Mouse (Mus musculus) stomach, embryonic 14.5 days (tissue): ENCODE measurements around the gene Prrc2b. TPM values are rescaled to one million over a fixed set of nuclear protein-coding genes. Genes with fewer than 3 reads are reported as not detected.

Source experiments
- ATAC-seq: fragments of 200-750 bp; cut with Nextera tagmentation; 2 replicates; pipeline ENCODE4 v1.8.0; 2017; ENCODE audit warnings: low read depth, moderate TSS enrichment; ENCODE audit not compliant: insufficient number of reproducible peaks, insufficient read depth, low FRiP score
- H3K27ac ChIP-seq: fragments of 300-500 bp; sonication (generic); 2 replicates; pipeline ENCODE4 v1.5.1; 2014; ENCODE audit warnings: mild to moderate bottlenecking, low read length, moderate library complexity, mixed read lengths
- H3K27me3 ChIP-seq: fragments of 300-500 bp; sonication (generic); 2 replicates; pipeline ENCODE4 v1.6.1; 2014; ENCODE audit warnings: low read length, control low read depth, mixed read lengths; ENCODE audit not compliant: control insufficient read depth, insufficient read depth
- H3K36me3 ChIP-seq: fragments of 300-500 bp; sonication (generic); 2 replicates; pipeline ENCODE4 v1.6.1; 2014; ENCODE audit warnings: mild to moderate bottlenecking, control low read depth, low read length, moderate library complexity, mixed read lengths; ENCODE audit not compliant: control insufficient read depth, insufficient read depth
- H3K4me1 ChIP-seq: fragments of 300-500 bp; sonication (generic); 2 replicates; pipeline ENCODE4 v1.6.1; 2014; ENCODE audit warnings: low read length, control low read depth, mixed read lengths; ENCODE audit not compliant: control insufficient read depth, insufficient read depth
- H3K4me2 ChIP-seq: fragments of 300-500 bp; sonication (generic); replicated peaks from 2 replicates; pipeline ENCODE4 v1.6.1; 2014; ENCODE audit warnings: low read depth, low read length, control low read depth
- H3K4me3 ChIP-seq: fragments of 300-500 bp; sonication (generic); 2 replicates; pipeline ENCODE4 v1.5.1; 2014; ENCODE audit warnings: low read depth, low read length, control low read depth
- H3K9ac ChIP-seq: fragments of 300-500 bp; sonication (generic); replicated peaks from 2 replicates; pipeline ENCODE4 v1.6.1; 2014; ENCODE audit warnings: low read depth, mild to moderate bottlenecking, control low read depth, low read length, moderate library complexity, mixed read lengths
- H3K9me3 ChIP-seq: fragments of 300-500 bp; sonication (generic); 2 replicates; pipeline ENCODE4 v1.6.1; 2016; ENCODE audit warnings: low read depth, low read length, control low read depth; ENCODE audit not compliant: control insufficient read depth
- WGBS: fragments of 180-500 bp; shearing (Covaris S2); extraction: QIAGEN DNeasy Blood & Tissue Kit; methylation state at CpG from one replicate; pipeline ENCODE4 v1.1.7; 2014; 5-methylcytosine and 5-hydroxymethylcytosine counted together
- polyA plus RNA-seq: library from polyadenylated mRNA; unstranded; fragments of >200 nt; fragmentation: Nextera tagmentation; extraction: Ambion mirVana; gene quantifications from 2 replicates; pipeline ENCODE4 v1.2.1, GENCODE M21; 2014

Gene Prrc2b
- polyA plus RNA-seq: 54.2 and 59.8 TPM in 2 replicates

- no peaks in the 10 kb centered on the region for H3K36me3 ChIP-seq
- under 1% methylated on average over 65 of the region's 117 CpGs for WGBS
- peaks cover 37% of the 10 kb centered on the region for H3K4me1 ChIP-seq
- H3K9me3 ChIP-seq: no peaks in the 10 kb centered on the region
- peak within 1 kb of the TSS; percentile 93 for H3K4me2 ChIP-seq
- peak; percentile 80 for ATAC-seq
- peak within 1 kb of the TSS; percentile 75 for H3K4me3 ChIP-seq
- peak within 1 kb of the TSS; percentile 100 for H3K9ac ChIP-seq
- peak within 1 kb of the TSS; percentile 99 for H3K27ac ChIP-seq
- no peaks in the 10 kb centered on the region for H3K27me3 ChIP-seq
These were observed at the start of gene Prrc2b for GRCm38 (mm10) chr2:32150924-32151659. TSS of gene Prrc2b (plus strand) at chr2:32151082.

GRCm38 (mm10) chr2:32102944-32103343 lies 47.9 kb upstream of the Prrc2b start:
- no peaks in the 10 kb centered on the region for H3K27me3 ChIP-seq
- H3K4me1 ChIP-seq: no peaks in the 10 kb centered on the region
- no peak overlapping the region for H3K27ac ChIP-seq
- no peak overlapping the region for H3K4me3 ChIP-seq
- no peaks in the 10 kb centered on the region for H3K9me3 ChIP-seq
- no peak overlapping the region for H3K4me2 ChIP-seq
- ATAC-seq: no peak
- 53% methylated on average over 5 of the region's 5 CpGs for WGBS
- H3K36me3 ChIP-seq: no peaks in the 10 kb centered on the region
- H3K9ac ChIP-seq: no peak overlapping the region

GRCm38 (mm10) chr2:32103557-32103956 lies 47.3 kb upstream of the Prrc2b start:
- H3K9me3 ChIP-seq: no peaks in the 10 kb centered on the region
- no peak for ATAC-seq
- no peaks in the 10 kb centered on the region for H3K27me3 ChIP-seq
- no peak overlapping the region for H3K9ac ChIP-seq
- H3K36me3 ChIP-seq: no peaks in the 10 kb centered on the region
- no peak overlapping the region for H3K27ac ChIP-seq
- no peak overlapping the region for H3K4me2 ChIP-seq
- H3K4me3 ChIP-seq: no peak overlapping the region
- WGBS: 72% methylated on average over 7 of the region's 7 CpGs
- no peaks in the 10 kb centered on the region for H3K4me1 ChIP-seq

- Histone ChIP-seq H3K36me3 (no peaks in the 10 kb centered on the region), H3K9ac (no peak overlapping the region), H3K4me1 (no peaks in the 10 kb centered on the region), H3K27me3 (no peaks in the 10 kb centered on the region), H3K4me2 (no peak overlapping the region), H3K27ac (no peak overlapping the region), H3K4me3 (no peak overlapping the region), H3K9me3 (no peaks in the 10 kb centered on the region)
- 85% methylated on average over 7 of the region's 7 CpGs for WGBS
- ATAC-seq: no peak
These were observed 46.8 kb upstream of the Prrc2b start for GRCm38 (mm10) chr2:32104122-32104521.

GRCm38 (mm10) chr2:32105117-32105913 lies 45.6 kb upstream of the Prrc2b start:
- WGBS: 84% methylated on average over 16 of the region's 16 CpGs
- Histone ChIP-seq H3K4me2 (no peak overlapping the region), H3K4me1 (no peaks in the 10 kb centered on the region), H3K9me3 (no peaks in the 10 kb centered on the region), H3K4me3 (no peak overlapping the region), H3K27ac (no peak overlapping the region), H3K9ac (no peak overlapping the region), H3K36me3 (no peaks in the 10 kb centered on the region), H3K27me3 (no peaks in the 10 kb centered on the region)
- no peak for ATAC-seq

GRCm38 (mm10) chr2:32105930-32106329 lies 45.0 kb upstream of the Prrc2b start:
- 81% methylated on average over 7 of the region's 7 CpGs for WGBS
- Histone ChIP-seq H3K4me1 (no peaks in the 10 kb centered on the region), H3K4me3 (no peak overlapping the region), H3K27me3 (no peaks in the 10 kb centered on the region), H3K36me3 (no peaks in the 10 kb centered on the region), H3K9ac (no peak overlapping the region), H3K27ac (no peak overlapping the region), H3K9me3 (no peaks in the 10 kb centered on the region), H3K4me2 (no peak overlapping the region)
- no peak for ATAC-seq

- Histone ChIP-seq H3K27ac (no peak overlapping the region), H3K36me3 (no peaks in the 10 kb centered on the region), H3K4me2 (no peak overlapping the region), H3K4me1 (no peaks in the 10 kb centered on the region), H3K4me3 (no peak overlapping the region), H3K9ac (no peak overlapping the region), H3K9me3 (no peaks in the 10 kb centered on the region), H3K27me3 (no peaks in the 10 kb centered on the region)
- 93% methylated on average over 1 of the region's 1 CpGs for WGBS
- ATAC-seq: no peak
These were observed 39.6 kb upstream of the Prrc2b start for GRCm38 (mm10) chr2:32111268-32111667.

- H3K9ac ChIP-seq: no peak overlapping the region
- 47% methylated on average over 2 of the region's 2 CpGs for WGBS
- no peaks in the 10 kb centered on the region for H3K4me1 ChIP-seq
- H3K27me3 ChIP-seq: no peaks in the 10 kb centered on the region
- no peak overlapping the region for H3K4me2 ChIP-seq
- H3K27ac ChIP-seq: no peak overlapping the region
- no peaks in the 10 kb centered on the region for H3K36me3 ChIP-seq
- ATAC-seq: no peak
- H3K4me3 ChIP-seq: no peak overlapping the region
- H3K9me3 ChIP-seq: no peaks in the 10 kb centered on the region
These were observed 38.3 kb upstream of the Prrc2b start for GRCm38 (mm10) chr2:32112548-32112947.
